Mouse (Mus musculus) lung, adult 18-20 months (tissue): ENCODE measurements around the gene Usp45.
"Not testable (repeated sequence)": the region's sequence is repeated elsewhere in the genome, so short reads cannot be mapped to it uniquely, and the experiment has no call there.

ENCODE experiments used
- DNase-seq, 2 experiments: peaks; one replicate each; pipeline ENCODE4 v3.0.0; 2022; ENCODE audit warnings: mixed read lengths in 2 of 2

Usp45 gene

DNA sequence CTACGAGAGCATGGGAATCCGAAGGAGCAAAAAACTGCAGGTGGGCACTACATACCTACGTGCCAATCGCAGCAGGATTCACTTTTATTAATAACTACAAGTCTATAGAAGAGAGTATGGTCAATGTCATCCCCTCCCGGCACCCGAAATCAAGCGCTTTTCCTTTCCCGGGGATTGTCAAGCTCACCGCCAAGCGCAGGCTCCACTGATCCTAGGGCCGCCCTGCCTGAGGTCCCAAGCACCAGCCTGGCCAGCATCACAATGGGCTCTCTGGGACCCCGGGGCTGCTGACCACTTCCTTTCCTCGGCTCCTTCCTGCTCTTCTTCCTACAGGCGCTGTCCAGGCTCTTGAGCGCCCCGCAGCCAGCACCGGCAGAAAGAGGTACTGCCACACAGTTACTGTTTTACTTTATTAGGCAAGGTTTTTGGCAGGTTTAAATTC, at the start of gene Usp45, which contains the start of gene Tstd3:
TSS of gene Usp45 (plus strand) at position 294 of the 442 bp plus-strand sequence.
TSS of gene Tstd3 (minus strand) at position 350 of the 442 bp plus-strand sequence.
- DNase-seq: peak; percentile 79 to 85

DNA sequence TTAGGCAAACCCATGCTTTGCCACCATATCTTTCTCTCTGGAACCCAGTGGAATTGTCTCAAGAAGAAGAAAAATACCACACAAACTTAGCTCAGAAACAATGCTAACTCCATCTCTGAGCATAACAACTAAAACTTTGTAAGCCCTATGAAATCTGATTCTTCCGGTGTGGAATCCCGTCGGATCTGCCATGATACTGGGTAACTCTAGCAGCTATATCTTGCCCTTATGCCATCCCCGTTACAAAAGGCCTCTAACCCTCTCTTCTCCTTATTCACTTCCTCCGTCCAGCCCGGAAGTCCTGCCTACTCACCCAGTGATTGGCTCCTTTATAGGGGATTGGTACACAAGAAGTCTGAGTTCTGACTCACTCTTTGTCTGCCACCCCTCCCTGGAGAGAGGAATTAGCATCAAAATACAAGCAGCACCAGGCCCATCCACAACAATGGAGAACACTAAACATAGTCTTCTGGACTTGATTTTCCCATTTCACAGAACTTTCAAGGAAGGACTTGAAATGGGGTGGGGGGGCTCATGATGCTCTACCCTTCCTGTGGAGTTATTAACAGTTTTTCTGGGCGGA, 44.1 kb upstream of the Usp45 start:
- no peak for DNase-seq

DNA sequence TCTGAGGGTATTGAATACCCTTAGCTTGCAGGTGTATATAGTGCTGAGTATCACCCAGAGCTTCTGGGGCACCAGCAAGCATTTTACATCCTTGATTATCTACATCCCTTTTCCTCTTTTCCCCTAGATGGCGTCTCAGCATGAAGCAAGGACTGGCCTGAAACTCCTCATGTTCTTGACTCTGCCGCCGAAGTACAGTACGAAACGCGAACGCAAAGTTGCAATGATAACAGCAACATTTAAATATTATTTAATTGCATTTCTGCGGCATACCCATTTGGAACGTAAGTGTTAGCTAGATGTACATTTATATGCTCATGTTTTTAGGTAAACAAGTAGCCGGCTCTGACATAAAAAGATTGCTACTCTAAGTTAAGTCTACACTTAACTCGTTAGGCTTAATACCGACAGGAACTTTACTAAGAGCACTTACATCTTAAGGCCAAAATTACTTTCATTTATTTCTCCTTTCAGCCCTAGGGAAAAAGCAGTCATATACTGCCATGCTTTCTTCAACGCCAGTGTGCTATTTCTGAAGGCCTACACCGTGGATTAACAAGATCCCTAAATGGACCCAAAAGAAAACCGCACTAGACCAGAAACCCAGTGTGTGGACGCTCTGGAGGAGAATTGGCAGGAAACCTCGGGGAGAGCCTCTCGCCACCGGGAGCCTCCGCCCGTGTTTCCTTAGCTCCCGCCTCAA, 39.9 kb upstream of the Usp45 start:
- DNase-seq: peak; percentile 20 to 53

DNA sequence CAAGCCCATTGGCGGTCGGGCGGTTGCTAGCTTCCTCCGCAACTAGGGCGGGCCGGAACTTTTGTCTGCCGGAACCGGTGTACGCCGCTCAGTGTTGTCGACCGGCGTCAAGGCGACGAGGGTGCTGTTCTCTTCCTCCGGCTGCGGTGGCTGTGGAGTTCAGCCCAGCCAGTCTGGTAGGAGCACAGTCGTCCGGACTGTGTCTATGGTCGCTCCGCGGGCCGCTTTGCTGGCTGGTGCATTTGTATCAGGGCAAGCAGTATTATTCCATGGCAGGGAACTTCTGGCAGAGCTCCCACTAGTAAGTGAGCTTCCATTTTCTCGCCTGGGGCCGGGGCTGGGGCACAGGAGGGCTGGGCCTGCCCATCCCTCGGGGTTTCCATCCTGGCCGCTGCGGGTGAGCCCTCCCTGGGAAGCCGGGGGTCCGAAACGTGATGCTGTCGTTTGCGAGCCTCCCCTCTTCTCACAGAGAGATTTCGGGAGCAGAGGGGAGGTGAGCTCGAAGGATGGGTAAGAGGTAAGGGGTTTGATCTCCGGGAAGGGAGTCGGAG, 39.3 kb upstream of the Usp45 start, which contains the start of gene Ccnc:
TSS of gene Ccnc (plus strand) at position 87 of the 551 bp plus-strand sequence.
- DNase-seq: peak; percentile 94 to 95

DNA sequence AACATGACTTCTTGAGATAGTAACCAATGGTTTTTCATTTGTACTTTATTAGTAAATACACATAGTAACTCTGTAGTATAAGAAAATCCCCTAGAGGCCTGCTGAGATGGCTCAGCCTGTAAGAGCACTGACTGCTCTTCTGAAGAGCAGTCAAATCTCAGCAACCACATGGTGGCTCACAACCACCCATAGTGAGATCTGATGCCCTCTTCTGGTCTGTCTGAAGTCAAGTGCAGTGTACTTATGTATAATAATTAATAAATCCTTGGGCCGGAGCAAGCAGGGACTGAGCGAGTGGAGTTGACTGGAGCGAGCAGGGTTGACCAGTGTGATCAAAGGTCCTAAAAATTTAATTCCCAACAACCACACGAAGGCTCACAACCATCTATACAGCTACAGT, 27.8 kb upstream of the Usp45 start:
- peak in 1 of 2 experiments; percentile 14 for DNase-seq

DNA sequence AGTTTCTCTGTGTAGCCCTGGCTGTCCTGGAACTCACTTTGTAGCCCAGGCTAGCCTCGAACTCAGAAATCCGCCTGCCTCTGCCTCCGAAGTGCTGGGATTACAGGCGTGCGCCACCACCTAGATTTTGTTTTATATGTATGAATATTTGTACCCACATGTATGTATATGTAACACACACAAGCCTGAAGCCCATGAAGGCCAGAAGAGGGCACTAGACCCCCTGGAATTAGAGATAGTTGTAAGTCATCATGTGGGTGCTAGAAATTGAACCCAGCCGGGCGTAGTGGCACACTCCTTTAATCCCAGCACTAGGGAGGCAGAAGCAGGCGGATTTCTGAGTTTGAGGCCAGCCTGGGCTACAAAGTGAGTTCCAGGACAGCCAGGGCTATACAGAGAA, 22.8 kb upstream of the Usp45 start:
- DNase-seq: not testable (repeated sequence)

DNA sequence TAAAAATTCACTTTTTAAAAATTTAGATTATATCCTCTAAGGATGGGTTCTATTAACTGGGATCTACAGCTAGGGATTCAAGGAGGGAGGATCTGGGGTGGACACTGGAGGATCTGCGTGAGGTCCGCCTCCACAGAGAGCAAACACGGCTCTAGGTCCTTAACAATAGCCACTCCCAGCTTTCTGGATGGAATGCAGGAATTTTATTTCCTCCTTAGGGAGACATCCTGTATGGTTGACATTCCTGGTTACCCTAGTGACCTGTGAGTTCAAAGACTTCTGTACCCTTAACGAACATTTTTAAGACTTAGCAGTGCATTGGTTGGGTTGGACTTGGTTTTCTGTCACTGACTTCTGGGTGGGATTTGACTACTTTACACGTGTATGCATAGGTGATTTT, 21.2 kb upstream of the Usp45 start:
- DNase-seq: no peak

DNA sequence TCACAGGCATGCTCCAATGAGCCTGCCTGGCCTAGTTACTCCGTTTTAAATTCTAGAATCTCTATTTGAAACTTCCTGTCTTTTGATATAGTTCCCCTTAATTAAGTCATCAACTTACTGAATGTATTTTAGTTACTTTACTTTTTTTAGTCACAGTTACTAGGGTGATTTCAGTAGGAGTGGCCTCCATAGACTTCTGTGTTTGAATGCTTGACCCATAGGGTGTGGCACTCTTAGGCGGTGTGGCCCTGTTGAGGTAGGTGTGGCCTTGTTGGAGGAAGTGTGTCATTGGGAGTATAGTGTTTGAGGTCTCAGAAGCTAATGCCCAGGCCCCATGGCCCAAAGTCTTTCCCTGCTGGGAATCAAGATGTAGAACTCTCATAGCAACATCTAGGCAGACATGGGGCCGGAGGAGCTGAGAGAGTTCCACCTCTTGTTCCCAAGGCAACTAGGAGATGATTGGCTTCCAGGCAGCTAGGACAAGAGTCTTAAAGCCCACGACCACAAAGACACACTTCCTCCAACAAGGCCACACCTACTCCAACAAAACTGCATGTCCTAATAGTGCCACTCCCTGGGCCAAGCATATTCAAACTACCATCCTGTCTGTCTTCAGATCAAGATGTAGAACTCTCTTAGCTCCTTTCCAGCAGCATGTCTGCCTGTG, 11.7 kb upstream of the Usp45 start:
- peak; percentile 21 to 26 for DNase-seq

DNA sequence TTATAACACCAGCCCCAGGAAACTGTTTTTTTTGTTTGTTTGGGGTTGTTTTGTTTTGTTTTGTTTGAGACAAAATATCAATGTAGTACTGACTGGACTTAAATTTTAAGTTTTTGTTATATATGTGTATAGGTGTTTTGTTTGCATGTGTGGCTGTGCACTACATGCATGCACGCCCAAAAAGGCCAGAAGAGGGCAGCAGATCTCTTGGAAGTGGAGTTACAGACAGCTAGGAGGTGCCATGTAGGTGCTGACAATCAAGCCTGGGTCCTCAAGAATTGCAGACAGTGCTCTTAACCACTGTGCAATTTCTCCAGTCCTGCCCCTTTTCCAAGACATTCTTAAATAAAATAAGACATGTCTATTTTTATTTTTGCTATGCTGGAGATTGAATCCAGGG, 8.1 kb upstream of the Usp45 start:
- no peak for DNase-seq

DNA sequence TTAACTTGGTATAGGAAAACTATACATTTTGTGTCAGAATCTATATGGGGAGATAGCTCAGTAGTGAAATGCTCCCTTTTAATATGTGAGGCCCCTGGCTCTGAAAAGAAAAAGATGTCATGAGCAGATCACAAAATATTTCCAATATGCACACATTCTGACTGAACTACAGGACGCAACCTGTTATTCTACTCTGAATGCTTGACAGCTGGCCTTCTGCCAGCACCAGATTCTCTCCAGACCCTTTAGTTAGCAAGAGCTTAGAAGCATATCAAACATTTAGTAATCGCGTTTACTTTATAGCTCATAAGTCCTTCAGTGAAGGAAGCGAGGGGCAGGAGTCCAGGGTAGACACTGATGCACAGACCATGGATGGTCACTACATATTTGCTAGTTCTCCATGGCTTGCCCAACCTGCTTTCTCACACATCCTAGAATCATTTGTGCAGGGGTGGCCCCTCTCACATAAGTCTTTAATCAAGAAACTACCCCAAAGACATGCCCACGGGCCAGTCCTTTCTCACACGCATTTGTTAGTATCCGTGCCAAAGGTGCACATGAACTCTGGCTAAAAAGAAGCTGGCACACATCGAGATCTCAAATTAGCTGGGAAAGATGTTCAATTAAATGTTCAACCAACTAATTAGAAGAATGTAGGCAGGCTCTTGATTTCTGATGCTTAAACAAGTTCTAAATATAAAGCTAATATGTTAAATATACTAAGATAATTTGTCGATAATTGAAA, 5.4 kb upstream of the Usp45 start:
- DNase-seq: peak; percentile 12 to 25

DNA sequence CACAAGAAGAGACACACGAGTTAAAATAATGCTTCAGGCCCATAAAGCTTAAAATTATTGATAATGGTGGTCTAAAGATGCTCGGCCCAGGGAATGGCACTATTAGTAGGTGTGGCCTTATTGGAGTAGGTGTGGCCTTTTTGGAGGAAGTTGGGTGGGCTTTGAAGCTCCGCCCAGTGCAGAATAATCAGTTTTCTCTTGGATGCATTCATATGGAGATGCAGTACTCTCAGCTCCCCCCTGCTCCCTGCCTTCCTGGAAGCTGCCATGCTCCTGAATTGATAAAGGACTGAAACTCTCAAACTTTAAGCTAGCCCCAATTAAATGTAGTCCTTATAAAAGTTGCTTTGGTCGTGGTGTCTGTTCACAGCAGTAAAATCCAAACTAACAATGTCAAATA, 3.1 kb upstream of the Usp45 start:
- DNase-seq: no peak

DNA sequence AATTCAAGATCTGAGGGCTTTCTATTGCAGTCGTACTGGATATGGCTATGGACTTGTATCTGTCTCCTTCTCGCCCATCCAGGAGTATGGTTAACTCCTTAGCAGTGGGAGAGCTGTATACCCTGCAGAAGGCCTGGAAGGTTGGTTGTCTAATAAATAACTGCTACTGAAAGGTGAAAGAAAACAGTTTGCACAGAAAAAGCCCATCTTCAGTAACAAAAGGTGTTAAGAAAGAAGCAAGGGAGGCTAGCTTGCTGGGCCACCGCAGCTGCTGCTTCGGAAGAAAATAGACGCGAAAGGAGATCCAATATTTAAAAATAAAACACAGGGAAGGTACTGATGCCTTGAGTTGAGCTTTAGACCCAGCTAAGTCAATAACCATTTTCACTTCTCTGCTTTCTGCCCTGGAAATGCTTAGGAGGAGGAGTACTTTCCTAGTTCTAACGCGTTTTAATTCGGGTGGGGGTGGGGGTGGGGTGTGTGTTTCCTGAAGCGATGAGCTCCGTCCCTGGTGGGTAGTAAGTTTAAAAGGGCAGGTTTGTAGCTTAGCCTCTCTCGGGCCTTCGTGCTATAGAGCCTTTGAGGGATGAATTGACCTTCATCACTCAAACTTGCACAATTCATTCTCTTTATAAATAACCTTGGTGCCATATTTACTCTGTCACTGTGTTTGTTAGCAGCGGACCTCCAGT, 639 bp upstream of the Usp45 start:
- no peak for DNase-seq

DNA sequence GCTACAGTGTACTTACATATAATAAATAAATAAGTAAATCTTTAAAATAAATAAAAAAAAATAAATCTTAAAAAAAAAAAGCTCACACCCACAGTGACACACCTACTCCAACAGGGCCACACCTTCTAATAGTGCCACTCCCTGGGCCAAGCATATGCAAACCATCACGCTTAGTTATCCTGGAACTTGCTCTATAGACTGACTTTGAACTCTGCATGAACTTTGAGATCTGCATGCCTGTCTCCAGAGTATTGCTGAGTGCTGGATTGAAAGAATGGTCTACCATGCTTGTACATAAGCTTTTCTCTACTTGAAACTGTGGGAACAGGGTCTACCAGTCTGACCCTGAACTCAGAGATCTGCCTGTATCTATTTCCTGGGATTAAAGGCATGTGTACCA, 4.1 kb downstream of the Usp45 start:
- DNase-seq: no peak

DNA sequence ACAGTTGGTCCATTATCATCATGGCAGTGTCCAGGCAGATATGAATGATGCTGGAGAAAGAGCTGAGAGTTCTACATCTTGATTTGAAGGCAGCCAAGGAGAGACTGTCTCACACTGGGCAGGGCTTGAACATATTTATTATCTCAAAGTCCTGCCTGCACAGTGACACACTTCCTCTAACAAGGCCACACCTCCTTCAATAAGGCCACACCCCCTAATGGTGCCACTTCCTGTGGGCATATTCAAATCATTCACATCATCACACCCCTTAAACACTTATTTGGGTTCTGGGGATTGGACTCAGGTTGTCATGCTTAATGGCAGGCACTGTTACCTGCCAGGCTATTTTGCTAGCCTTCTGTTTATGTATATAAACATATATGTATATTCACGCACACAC, 5.3 kb downstream of the Usp45 start:
- no peak for DNase-seq

DNA sequence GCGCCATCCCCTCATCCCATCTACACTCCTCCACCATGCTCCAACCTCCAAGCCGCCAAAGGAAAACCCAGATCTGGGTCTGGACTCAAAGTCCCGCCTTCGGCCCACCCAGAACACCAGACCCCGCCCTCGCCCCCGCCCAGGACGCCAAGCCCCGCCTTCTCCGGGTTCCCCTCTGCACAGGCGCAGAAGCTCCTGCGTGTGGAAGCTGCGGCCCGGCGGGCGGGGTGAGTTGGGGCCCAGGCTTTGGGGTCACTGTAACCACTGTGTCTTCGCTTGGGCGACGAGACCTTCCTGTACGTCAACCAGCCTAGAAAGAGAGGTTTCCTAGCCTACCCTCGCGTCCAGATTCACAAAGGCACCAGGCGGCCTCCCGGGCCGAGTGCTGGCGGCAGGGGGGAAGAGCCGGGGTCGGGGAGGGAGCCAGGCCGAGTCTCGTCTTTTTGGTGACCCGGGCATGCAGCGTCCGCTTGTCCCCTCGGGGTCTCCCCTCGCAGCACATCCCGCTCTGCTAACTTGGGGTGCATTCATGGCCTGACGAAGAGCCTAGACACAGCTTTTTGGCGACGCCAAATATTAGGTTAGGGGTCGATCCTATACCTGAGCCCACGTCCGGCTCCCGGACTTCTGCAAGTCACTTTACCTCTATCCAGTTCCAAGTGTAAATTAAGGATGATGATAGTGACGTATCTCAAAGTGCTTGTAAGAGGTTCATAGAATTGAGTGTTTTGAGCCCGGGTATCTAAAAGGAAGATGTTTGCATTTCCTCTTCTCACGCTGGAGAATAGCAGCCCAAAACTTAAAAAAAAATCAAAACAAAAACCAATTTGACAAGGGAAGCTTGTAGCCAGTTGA, 9.4 kb downstream of the Usp45 start:
- DNase-seq: peak; percentile 87 to 92

DNA sequence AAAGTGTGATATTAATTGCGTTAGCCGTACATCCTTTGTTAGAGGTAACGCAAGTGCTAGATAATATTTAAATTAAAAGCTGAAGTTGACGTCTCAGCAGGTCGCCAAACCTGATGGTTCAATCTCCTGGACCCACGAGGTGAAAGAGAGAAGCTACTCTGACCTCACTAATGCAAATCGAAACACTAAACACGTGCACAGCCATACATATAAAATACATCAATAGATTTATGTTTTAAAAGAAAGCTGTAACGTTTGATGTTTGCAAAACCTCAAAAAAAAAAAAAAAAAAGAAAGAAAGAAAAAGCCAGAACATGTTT, 9.9 kb downstream of the Usp45 start:
- DNase-seq: no peak

DNA sequence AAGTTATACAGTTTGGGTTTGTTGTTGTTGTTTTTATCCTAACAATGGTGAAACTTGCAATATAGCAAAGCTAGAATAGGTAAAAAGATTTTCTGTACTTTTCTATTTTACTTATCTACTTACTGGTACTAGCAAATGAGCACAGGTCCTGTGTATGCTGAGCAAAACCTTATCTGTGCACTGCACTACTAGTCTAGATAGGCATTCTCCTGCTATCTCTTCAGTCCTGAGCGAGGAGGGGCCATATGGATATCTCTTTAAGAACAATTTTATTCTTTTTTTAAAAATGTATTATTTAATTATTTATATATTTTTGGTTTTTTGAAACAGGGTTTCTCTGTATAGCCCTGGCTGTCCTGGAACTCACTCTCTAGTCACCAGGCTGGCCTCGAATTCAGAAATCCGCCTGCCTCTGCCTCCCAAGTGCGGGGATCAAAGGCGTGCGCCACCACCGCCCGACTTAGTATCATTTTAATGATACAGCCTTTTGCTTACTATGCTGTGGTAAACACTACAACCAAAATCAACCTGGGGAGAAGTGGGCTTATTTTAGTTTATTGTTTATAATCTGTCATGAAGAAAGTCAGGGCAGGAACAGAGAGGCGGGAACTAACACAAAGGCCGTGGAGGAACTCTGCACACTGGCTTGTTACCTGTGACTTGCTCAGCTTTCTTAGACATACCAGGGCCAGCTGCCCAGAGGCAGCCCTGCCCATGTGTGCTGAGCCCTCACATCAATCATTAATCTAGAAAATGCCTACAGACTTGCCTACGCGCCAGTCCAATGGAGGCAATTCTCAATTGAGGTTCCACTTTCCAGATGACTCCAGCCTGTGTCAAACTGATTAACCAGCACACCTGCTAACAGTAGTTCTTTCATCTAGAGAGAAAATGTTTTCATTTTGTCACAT, 14.1 kb downstream of the Usp45 start:
- DNase-seq: no peak

DNA sequence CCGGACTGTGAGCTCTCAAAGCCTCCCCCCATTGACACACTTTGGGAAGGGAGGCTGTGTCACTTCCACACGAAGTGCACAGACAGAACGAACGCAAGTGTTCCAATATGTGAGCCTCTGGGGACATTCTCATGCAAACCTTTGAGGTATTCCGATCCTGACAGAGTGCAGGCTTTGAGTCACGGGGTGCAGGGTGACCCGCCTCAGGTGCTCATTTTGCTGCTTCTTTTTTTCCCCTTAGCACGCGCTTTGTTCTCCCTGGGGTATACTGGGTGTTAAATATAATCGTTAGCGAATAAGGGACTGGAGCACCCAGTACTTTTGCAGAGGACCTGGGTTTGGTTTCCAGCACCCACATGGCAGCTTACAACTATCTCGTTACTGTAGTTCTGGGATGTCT, 19.3 kb downstream of the Usp45 start:
- no peak for DNase-seq

DNA sequence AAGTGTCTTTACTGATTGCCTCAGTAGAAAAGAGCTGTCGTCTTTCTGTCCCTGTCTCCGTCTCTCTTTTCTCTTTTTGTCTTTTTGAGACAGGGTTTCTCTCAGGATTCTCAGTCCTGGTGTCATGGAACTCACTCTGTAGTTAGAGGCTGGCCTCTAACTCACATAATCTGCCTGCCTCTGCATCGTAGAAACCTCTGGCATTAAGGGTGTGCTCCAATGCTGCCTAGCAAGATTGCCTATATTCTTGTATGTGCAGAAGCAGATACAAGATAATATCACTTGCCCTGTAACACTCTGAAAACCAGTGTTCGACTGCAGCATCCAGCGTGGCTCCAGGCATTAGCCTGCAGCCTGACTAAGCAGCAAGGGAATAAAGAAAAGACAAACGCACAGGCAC, 21.9 kb downstream of the Usp45 start:
- no peak for DNase-seq

DNA sequence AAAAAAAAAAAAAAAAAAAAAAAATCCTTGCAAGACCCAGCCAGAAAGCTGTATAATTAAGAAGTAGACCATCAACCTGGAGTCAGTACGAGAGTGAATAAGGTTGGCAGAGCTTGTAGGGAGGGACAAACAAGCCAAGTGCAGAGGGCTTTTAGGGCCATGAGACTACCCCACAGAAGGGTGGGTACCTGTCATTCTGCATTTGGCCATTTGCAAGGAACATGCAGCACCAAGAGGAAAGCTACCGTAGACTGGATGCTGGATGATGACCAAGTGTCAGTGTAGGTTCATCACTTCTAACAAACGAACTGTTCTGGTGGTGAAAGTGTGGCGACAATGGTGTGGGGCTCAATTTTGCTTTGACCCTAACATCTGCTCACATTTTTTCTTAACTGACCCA, 22.9 kb downstream of the Usp45 start:
- DNase-seq: no peak
